Mouse (Mus musculus) megakaryocyte, embryonic 14.5 days (primary cell): ENCODE data around the gene Ubr2.

Experiments used
- FLI1 ChIP-seq: IDR thresholded peaks from 2 replicates; pipeline ENCODE4 v1.6.1; 2012; ENCODE audit warnings: low read length, inconsistent platforms, mixed read lengths
- GATA1 ChIP-seq: IDR thresholded peaks from 3 replicates; pipeline ENCODE4 v1.6.1; 2012; ENCODE audit warnings: mixed read lengths, low read length, inconsistent platforms, borderline replicate concordance

GRCm38 (mm10) chr17:47024805-47025204, 14.4 kb upstream of the Ubr2 start:
- TF ChIP-seq GATA1 (no peak), FLI1 (no peak)
